ENCODE assay signal across 16 mouse cellular contexts in the genomic region with DNA sequence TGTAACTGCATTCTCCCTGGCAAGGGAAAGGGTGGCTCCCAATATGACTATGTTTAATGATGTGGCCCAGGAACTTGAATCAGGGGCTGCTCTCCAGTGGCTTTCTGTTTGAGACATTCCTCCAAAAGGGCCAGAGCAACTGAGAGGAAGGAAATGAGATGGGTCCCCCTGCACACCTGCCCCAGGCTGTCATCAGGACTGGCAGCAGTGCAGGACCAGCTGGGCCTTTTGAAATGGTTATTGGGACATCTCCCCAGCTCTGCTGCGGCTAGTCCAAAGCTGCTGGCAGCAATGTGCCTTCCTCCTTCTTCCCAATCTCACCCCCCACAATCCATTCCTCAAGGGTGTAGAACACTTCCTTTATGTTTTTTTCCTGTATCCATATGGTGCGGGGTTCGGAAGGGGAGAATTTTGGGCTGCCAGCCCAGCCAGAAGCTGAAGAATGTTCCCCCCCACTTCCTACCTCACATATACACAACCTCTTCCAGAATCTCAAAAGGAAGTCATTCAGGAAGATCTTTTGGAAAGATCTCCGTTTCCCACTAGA.
DNase-seq lines count a peak whose midpoint lies in the region; ATAC-seq and TF ChIP-seq lines count a peak whose summit lies in the region.
"Had no signal": no experiment of that assay in that cellular context is flagged by ENCODE, and none has a peak within 500 bp of the region (broad histone marks: within the 10 kb centered on the region; RNA-seq: fewer than 3 reads in every experiment).

No protein-coding gene starts in this region.

- H3K4me1 ChIP-seq in ES-Bruce4 (ENCODE audit: control insufficient read depth, insufficient read depth, low read length) = no peaks in the 10 kb centered on the region
- H3K4me1 ChIP-seq in kidney, adult 2 months (ENCODE audit: control insufficient read depth, insufficient read depth, low read length) = no peaks in the 10 kb centered on the region
- H3K4me1 ChIP-seq: hindbrain, embryonic 12.5 days had no signal

- no peak overlapping the region for H3K27ac ChIP-seq in ES-Bruce4 (ENCODE audit: insufficient read depth, low read length)
- no peak overlapping the region for H3K27ac ChIP-seq in kidney, adult 2 months (ENCODE audit: insufficient read depth, low read depth, low read length)
- H3K27ac ChIP-seq: embryonic facial prominence, embryonic 13.5 days; hindbrain, embryonic 12.5 days; limb, embryonic 13.5 days; neural tube, embryonic 13.5 days had no signal

- 0 out of 2 replicates have a peak, but pooled peaks have one; percentile 42 for TF ChIP-seq EP300 in ES-Bruce4 (IDR thresholded peaks at IDR 0.05; ENCODE audit: insufficient read depth, low read depth, low read length)

- 73% methylated on average over 4 of the region's 4 CpGs for WGBS in kidney, adult 2 months

- no peak overlapping the region for H3K9ac ChIP-seq in ES-Bruce4 (ENCODE audit: low read depth, poor library complexity, severe bottlenecking)
- H3K9ac ChIP-seq: embryonic facial prominence, embryonic 13.5 days; hindbrain, embryonic 12.5 days; limb, embryonic 13.5 days; neural tube, embryonic 13.5 days had no signal

- no peak for TF ChIP-seq CTCF in ES-Bruce4 (IDR thresholded peaks at IDR 0.05; ENCODE audit: low read depth, low read length)
- no peak for TF ChIP-seq CTCF in kidney, adult 2 months (conservative IDR thresholded peaks at IDR 0.05; ENCODE audit: insufficient read depth, insufficient read length, low read depth, low read length)

- peak; percentile 46 to 66 for DNase-seq in cerebellum, postnatal 10 days
- DNase-seq in gastrocnemius, postnatal 25 days = peak; percentile 11
- DNase-seq in gastrocnemius, adult 18-20 months (ENCODE audit: low spot score) = no peak
- DNase-seq in kidney, adult 2 months = no peak
- DNase-seq: cerebellum, adult 18-20 months; lung, postnatal 10 days; thymus, adult 18-20 months had no signal

- H3K27me3 ChIP-seq in ES-Bruce4 (ENCODE audit: control insufficient read depth, insufficient read depth, low read length, poor library complexity, severe bottlenecking) = no peaks in the 10 kb centered on the region
- H3K27me3 ChIP-seq in kidney, adult 2 months (replicated peaks; ENCODE audit: control insufficient read depth, insufficient read depth, low read length) = no peaks in the 10 kb centered on the region; the same call in 1 of the 2 replicates
- H3K27me3 ChIP-seq: embryonic facial prominence, embryonic 13.5 days; hindbrain, embryonic 12.5 days; limb, embryonic 13.5 days; neural tube, embryonic 13.5 days had no signal

- H3K36me3 ChIP-seq in ES-Bruce4 (ENCODE audit: control insufficient read depth, insufficient read depth, low read length, poor library complexity, severe bottlenecking) = no peaks in the 10 kb centered on the region
- H3K36me3 ChIP-seq in kidney, adult 2 months (ENCODE audit: control insufficient read depth, insufficient read depth, low read length) = no peaks in the 10 kb centered on the region
- H3K36me3 ChIP-seq: embryonic facial prominence, embryonic 13.5 days; hindbrain, embryonic 12.5 days; limb, embryonic 13.5 days; neural tube, embryonic 13.5 days had no signal

- no peak for TF ChIP-seq POLR2A in ES-Bruce4 (IDR thresholded peaks at IDR 0.05; ENCODE audit: insufficient read depth, low read length)
- no peak for TF ChIP-seq POLR2A in kidney, adult 2 months (IDR thresholded peaks at IDR 0.05; ENCODE audit: low read depth, low read length)

- no peaks in the 10 kb centered on the region for H3K9me3 ChIP-seq in ES-Bruce4 (replicated peaks; ENCODE audit: control insufficient read depth, insufficient read depth, low read length, poor library complexity, severe bottlenecking)
- H3K9me3 ChIP-seq: embryonic facial prominence, embryonic 13.5 days; hindbrain, embryonic 12.5 days; limb, embryonic 13.5 days; neural tube, embryonic 13.5 days had no signal

- no peak for ATAC-seq in cerebellum, adult (ENCODE audit: insufficient number of reproducible peaks, low FRiP score, low TSS enrichment)
- 0 out of 2 replicates have a peak, but pooled peaks have one; percentile 15 for ATAC-seq in megakaryocyte progenitor cell, adult 5-6 weeks (replicated peaks; ENCODE audit: poor library complexity)
- no peak for ATAC-seq in monocyte, adult 5-6 weeks (replicated peaks; ENCODE audit: insufficient number of reproducible peaks, low FRiP score, low TSS enrichment, poor library complexity, severe bottlenecking)
- ATAC-seq: inflammation-experienced regulatory T-cells, adult 6 months had no signal

- H3K4me3 ChIP-seq in ES-Bruce4 (ENCODE audit: low read depth, low read length) = no peak overlapping the region
- H3K4me3 ChIP-seq in kidney, adult 2 months (ENCODE audit: insufficient read depth, low read depth, low read length) = no peak overlapping the region
- H3K4me3 ChIP-seq: embryonic facial prominence, embryonic 13.5 days; hindbrain, embryonic 12.5 days; limb, embryonic 13.5 days; neural tube, embryonic 13.5 days had no signal

Comparison
In these comparisons a context has a peak if more than half of its experiments do, and no peak if none do; other contexts are left out.
1. DNase-seq: peak in cerebellum, postnatal 10 days (2 of 2) and gastrocnemius, postnatal 25 days (single experiment); none in gastrocnemius, adult 18-20 months (single experiment) and kidney, adult 2 months (single experiment).